Mouse (Mus musculus) Muller cell, postnatal 12 days (primary cell): ENCODE measurements around the gene Kdm6b.
"Not testable (repeated sequence)": the region's sequence is repeated elsewhere in the genome, so short reads cannot be mapped to it uniquely, and the experiment has no call there.

Experiments used
- DNase-seq: peaks from one replicate; pipeline ENCODE4 v3.0.0-alpha.2; 2015; ENCODE audit errors: inconsistent ontology term

Gene Kdm6b

GRCm38 (mm10) chr11:69406282-69406681, 7.2 kb downstream of the Kdm6b start:
- no peak for DNase-seq

- DNase-seq, result no peak
Observed at GRCm38 (mm10) chr11:69405397-69406200, 7.9 kb downstream of the Kdm6b start.

- DNase-seq, result no peak
Observed at GRCm38 (mm10) chr11:69404595-69405396, 8.7 kb downstream of the Kdm6b start.

- no peak for DNase-seq
Observed at GRCm38 (mm10) chr11:69403691-69404594, 9.5 kb downstream of the Kdm6b start.

GRCm38 (mm10) chr11:69401987-69402386, 11.5 kb downstream of the Kdm6b start:
- no peak for DNase-seq

GRCm38 (mm10) chr11:69401210-69401637, 12.3 kb downstream of the Kdm6b start:
- peak; percentile 66 for DNase-seq

GRCm38 (mm10) chr11:69400083-69400850, 13.2 kb downstream of the Kdm6b start:
- DNase-seq, result no peak

GRCm38 (mm10) chr11:69399201-69400082, 14.0 kb downstream of the Kdm6b start:
- DNase-seq, result no peak

GRCm38 (mm10) chr11:69398486-69399200, 14.8 kb downstream of the Kdm6b start:
- DNase-seq, result no peak

- DNase-seq, result peak; percentile 59
Observed at GRCm38 (mm10) chr11:69398059-69398458, 15.4 kb downstream of the Kdm6b start, which contains the start of gene Tmem88. Gene Tmem88, minus strand, starts transcription at chr11:69398234.

- peak; percentile 57 for DNase-seq
Observed at GRCm38 (mm10) chr11:69397581-69398057, 15.9 kb downstream of the Kdm6b start.

- DNase-seq, result no peak
Observed at GRCm38 (mm10) chr11:69396772-69397171, 16.7 kb downstream of the Kdm6b start.

GRCm38 (mm10) chr11:69395634-69396373, 17.7 kb downstream of the Kdm6b start:
- peak; percentile 98 for DNase-seq

GRCm38 (mm10) chr11:69395235-69395633, 18.2 kb downstream of the Kdm6b start, which contains the start of the genes Naa38 and Cyb5d1:
Gene Naa38, plus strand, starts transcription at chr11:69395487.
Gene Cyb5d1, minus strand, starts transcription at chr11:69395631.
- DNase-seq, result peak; percentile 88

- not testable (repeated sequence) for DNase-seq
Observed at GRCm38 (mm10) chr11:69394591-69395167, 18.8 kb downstream of the Kdm6b start.

- DNase-seq, result peak; percentile 49
Observed at GRCm38 (mm10) chr11:69390400-69391034, 23.0 kb downstream of the Kdm6b start.
